Mouse (Mus musculus) left cerebral cortex, postnatal 10 days (tissue): ENCODE data around the gene Cog4. TPM values are rescaled to one million over a fixed set of nuclear protein-coding genes. Genes with fewer than 3 reads are reported as not detected.

Source experiments
- DNase-seq, 2 experiments: peaks; one replicate each; pipeline ENCODE4 v3.0.0; 2021 to 2022; ENCODE audit warnings: low spot score in 2 of 2, mixed read lengths in 1 of 2; ENCODE audit errors: extremely low spot score in 1 of 2
- intact Hi-C: fragments of 180-260 bp; cut with DNase I; formaldehyde crosslinking; loops from one replicate; pipeline ENCODE4 v1.15.1; 2025
- total RNA-seq, 2 experiments: library from RNA; stranded (reverse); gene quantifications; 2 replicates each; pipeline ENCODE4 v1.2.3; 2021

Cog4 gene
- total RNA-seq = 10 to 100 TPM; 50.8 to 59.0 TPM

DNA sequence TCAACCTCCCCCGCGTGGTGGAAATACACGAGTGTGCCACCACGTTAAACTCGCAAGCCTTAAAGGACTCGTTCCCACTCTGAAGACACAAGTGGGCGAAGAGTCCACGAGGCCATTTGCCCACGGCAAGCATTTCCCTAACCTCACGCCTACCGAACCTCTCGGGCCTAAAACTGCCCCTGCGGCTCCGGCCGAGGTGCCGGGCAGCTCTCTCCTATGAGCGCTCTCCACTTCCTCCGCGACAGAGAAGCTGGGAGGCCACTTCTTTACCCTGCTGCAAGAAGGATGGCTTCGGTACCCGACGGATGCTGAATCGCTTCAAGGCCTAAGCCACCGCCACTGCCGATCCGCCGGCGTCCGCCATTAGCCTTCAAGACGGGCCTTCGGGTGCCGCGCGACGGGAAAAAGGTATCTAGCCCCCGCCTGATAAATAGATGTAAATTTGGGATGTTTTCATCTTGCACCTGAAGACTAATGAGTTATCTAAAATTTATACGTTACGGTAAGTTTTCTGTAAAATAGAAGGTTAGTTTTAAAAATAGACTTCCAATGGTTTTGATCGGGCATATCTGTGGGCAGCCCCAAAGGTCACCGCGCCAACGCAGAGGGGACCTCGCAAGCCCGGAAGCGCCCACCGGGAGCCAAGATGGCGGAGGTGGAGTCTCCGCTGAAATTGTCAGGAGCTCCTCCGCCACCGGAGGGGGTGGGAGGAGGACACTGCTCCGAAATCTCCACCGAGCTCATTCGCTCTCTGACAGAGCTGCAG, at the start of gene Cog4, which contains the start of gene Sf3b3:
Gene Cog4, plus strand, starts transcription at position 196 of the 766 bp plus-strand sequence.
Gene Sf3b3, minus strand, starts transcription at position 383 of the 766 bp plus-strand sequence.
- intact Hi-C loops = loop anchor here (5.0 kb wide), 1 partner anchor 99 kb away; no protein-coding TSS in a partner anchor
- DNase-seq = peak; percentile 73 to 92

DNA sequence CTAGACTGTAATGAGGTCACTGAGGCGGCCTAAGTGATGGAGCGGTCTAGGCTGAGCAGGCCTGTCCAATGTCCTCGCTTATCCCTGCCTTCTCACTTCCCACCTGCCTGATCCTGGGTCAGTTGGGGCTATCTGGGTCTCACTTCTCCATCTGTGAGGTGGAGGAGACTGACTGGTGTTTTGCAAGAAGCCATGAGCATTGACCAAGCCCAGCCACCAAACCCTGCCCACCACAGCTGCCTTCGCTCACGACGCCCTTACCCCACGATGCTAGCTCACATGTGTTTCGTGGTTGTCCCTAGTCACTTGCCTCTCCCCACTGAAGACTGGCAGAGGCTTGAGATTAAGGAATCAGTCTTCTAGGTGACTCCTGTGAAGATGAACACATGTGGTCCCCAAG, 49.3 kb upstream of the Cog4 start:
- intact Hi-C loops = no loop called here
- DNase-seq = no peak

DNA sequence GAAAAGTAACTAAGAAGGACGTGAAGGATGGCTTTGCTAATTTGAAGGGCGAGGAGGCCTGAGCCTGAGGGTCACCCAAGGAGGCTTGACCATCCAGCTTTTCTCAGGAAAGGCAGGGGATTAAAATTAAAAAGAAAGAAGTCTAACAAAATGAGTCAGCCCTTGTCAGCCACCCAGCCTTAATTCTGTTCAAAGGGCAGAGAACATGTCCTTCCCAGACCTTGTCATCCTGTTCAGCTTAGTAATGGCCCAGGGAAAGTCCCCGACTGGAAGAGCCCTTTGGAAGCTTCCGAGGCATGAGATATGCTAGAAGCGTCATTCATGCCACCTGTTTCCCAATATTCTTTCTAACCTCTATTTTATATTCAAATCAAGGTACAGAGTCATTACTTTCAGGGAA, 43.4 kb upstream of the Cog4 start:
- intact Hi-C loops = no loop called here
- no peak for DNase-seq

- DNase-seq = no peak
- intact Hi-C loops = no loop called here
Measured at GRCm38 (mm10) chr8:110803856-110804255, 42.5 kb upstream of the Cog4 start.

DNA sequence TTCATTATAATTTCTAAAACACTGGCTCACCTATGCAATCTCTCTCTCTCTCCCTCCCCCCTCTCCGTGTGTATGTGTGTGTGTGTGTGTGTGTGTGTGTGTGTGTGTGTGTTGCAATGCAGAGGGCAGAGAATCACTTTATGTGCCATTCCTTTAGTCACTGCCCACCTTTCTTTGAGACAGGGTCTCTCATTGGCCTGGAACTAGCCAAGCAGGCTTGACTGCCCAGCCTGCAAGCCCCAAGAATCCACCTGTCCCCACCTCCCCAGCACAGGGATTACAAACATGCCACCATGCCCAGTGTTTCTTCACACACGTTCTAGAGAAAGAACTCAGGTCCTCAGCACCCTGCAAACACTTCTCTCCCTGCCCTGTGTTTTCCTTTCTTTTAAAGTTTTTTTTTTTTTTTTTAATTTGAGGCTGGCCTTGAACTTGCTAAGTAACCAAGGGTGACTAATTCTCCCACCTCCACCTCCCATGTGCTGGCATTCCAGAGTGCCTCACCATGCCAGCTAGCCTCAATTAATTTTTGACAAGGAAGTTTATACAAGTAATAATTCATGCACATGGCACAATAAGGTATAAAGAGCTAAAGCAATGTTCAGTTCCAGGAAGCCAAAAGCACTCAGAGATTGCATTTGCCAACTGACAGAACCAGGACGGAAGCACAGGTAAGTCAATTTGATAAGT, 41.4 kb upstream of the Cog4 start:
- intact Hi-C loops = loop anchor here (5.0 kb wide), 1 partner anchor 53 kb away; no protein-coding TSS in a partner anchor
- no peak for DNase-seq

- DNase-seq = no peak
- intact Hi-C loops = loop anchor here (5.0 kb wide), 1 partner anchor 53 kb away; no protein-coding TSS in a partner anchor
Measured at GRCm38 (mm10) chr8:110805669-110806068, 40.7 kb upstream of the Cog4 start, which contains the start of gene Il34. Gene Il34 (minus strand): TSS chr8:110805924.

DNA sequence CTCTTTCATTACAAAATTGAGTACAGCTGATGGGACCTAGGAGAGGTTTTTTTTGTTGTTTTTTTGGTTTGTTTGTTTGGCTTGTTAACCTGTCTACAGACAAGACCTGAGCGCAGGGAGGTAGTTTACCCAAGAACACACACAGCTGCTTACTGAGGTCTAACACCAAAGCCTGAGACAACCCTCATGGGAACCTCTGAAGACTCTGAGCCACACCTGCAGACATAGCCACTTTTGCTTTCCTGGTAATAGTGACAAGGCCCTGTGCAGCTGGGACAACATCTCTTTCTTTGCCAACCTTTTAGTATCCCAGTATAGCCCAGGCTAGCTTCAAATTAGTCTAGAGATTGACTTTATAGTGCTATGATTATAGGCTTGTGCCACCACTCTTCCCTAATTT, 40.3 kb upstream of the Cog4 start:
- intact Hi-C loops = loop anchor here (5.0 kb wide), 1 partner anchor 54 kb away; no protein-coding TSS in a partner anchor

GRCm38 (mm10) chr8:110808495-110809472, 37.6 kb upstream of the Cog4 start:
- DNase-seq = peak in 1 of 2 experiments; percentile 78

More for the DNA sequence above, 40.3 kb upstream of the Cog4 start:
- DNase-seq = no peak

DNA sequence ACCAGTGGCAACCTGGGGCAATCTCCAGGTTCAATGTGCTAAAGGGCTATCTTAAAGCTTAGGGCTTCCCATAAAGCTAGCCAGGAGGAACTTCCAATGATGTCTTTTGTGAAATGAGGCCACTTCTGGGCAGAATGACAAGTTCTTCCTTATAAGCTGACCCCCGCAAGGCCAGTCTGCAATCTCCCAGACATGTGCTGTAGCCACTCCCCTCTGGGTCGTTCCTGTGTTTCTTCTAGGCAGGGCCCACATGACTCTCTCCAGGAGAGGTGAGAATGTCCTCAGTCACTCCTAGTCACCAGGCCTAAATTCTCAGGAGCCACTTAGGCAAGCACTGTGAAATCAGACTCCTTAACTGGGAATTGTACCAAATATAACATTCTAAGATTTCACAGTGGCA, 36.6 kb upstream of the Cog4 start:
- intact Hi-C loops = loop anchor here (5.0 to 10.0 kb wide), 2 partner anchors 58 to 165 kb away; no protein-coding TSS in a partner anchor
- DNase-seq = peak in 1 of 2 experiments; percentile 62

More at GRCm38 (mm10) chr8:110808495-110809472, 37.6 kb upstream of the Cog4 start:
- intact Hi-C loops = loop anchor here (5.0 kb wide), 1 partner anchor 56 kb away; no protein-coding TSS in a partner anchor

DNA sequence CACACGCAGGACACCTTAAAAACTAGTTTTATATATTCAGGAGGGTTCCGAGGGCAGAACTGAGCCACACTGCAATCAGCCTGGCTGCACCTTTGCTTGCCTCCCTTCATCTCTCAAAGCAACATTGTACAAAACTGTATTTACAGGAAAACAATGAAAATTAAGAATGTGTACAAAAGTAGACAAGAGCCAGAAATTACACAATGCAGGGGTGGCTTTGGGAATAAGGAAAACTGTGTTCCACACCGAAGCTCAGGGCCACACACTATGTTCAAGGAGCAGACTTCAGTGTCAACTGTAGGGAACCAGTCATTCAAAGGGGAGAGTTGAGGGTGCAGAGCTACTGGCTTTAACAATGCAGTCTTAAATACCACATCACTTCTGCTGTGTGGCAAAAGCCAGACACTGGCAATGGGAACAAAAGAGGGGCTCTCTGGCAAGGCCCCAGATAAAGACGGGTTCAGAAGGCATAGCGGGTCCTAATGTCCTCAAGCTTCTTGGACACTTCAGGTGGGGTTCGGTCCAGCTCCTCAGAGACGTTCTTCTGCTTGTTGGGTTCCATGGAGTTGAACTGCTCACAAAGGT, 35.8 kb upstream of the Cog4 start:
- intact Hi-C loops = loop anchor here (10.0 kb wide), 1 partner anchor 166 kb away; no protein-coding TSS in a partner anchor
- DNase-seq = no peak

DNA sequence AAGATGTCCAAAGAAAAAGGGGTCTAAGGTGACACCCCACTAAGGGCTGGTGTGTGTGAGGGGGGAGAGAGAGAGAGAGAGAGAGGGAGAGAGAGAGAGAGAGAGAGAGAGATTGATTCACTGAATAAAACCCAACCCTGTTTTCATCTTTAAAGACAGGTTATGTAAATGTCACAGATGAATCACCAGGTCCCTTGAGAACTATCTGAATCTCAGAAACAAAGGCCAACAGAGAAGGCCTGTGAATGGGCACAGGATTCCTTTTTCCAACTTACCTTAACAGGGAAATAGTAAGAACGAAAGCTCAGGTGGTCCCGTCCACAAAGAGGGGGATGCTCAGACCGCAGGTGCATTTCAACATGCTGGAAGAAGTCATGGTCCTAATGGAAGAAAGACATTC, 35.3 kb upstream of the Cog4 start:
- intact Hi-C loops = loop anchor here (10.0 kb wide), 1 partner anchor 166 kb away; no protein-coding TSS in a partner anchor
- DNase-seq = no peak

DNA sequence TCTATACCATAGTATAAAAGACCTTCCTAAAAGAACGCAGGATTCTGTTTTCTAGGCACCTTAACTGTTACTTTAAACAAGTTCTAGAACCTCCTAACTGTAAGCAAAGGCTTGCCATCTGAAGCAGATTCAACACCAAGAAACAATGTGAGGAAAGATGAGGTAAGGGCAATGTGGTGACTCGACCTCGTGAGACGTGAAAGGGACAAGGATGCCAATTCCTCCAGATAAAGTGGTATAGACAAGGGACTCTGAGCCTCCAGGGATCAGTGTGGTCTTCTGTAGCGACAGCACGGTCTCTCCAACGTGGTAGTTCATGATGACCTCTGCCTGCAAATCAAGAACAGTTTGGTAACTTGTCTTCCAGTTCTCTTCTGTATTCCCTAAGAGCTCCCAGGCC, 34.6 kb upstream of the Cog4 start:
- DNase-seq = no peak
- intact Hi-C loops = loop anchor here (10.0 kb wide), 1 partner anchor 167 kb away; no protein-coding TSS in a partner anchor

GRCm38 (mm10) chr8:110812349-110813080, 33.9 kb upstream of the Cog4 start:
- no peak for DNase-seq
- intact Hi-C loops = loop anchor here (10.0 kb wide), 1 partner anchor 168 kb away; no protein-coding TSS in a partner anchor

GRCm38 (mm10) chr8:110813081-110813812, 33.2 kb upstream of the Cog4 start:
- intact Hi-C loops = loop anchor here (10.0 kb wide), 1 partner anchor 168 kb away; no protein-coding TSS in a partner anchor
- DNase-seq = no peak

- DNase-seq = no peak
- intact Hi-C loops = loop anchor here (5.0 to 10.0 kb wide), 2 partner anchors 37 to 171 kb away; no protein-coding TSS in a partner anchor
Measured at GRCm38 (mm10) chr8:110815308-110815707, 31.1 kb upstream of the Cog4 start.

- DNase-seq = no peak
- intact Hi-C loops = loop anchor here (5.0 to 10.0 kb wide), 2 partner anchors 35 to 172 kb away; no protein-coding TSS in a partner anchor
Measured at GRCm38 (mm10) chr8:110816990-110817389, 29.4 kb upstream of the Cog4 start.
